Mouse (Mus musculus) liver, embryonic 13.5 days (tissue): ENCODE measurements around the gene Gata1. TPM values are rescaled to one million over a fixed set of nuclear protein-coding genes. Genes with fewer than 3 reads are reported as not detected.

Experiments
- ATAC-seq: fragments of 200-750 bp; cut with Nextera tagmentation; 2 replicates; pipeline ENCODE4 v1.8.0; 2017; ENCODE audit warnings: low read depth, mild to moderate bottlenecking, moderate number of reproducible peaks, moderate library complexity
- DNase-seq: peaks from one replicate; pipeline ENCODE4 v3.0.0; 2022
- H3K27ac ChIP-seq: fragments of 300-500 bp; sonication (generic); 2 replicates; pipeline ENCODE4 v1.5.1; 2015; ENCODE audit warnings: moderate library complexity, mild to moderate bottlenecking, inconsistent platforms
- H3K27me3 ChIP-seq: fragments of 300-500 bp; sonication (generic); 2 replicates; pipeline ENCODE4 v1.6.1; 2015; ENCODE audit warnings: mild to moderate bottlenecking, inconsistent platforms
- H3K36me3 ChIP-seq: fragments of 300-500 bp; sonication (generic); 2 replicates; pipeline ENCODE4 v1.6.1; 2015; ENCODE audit warnings: mild to moderate bottlenecking, inconsistent platforms
- H3K4me1 ChIP-seq: fragments of 300-500 bp; sonication (generic); replicated peaks from 2 replicates; pipeline ENCODE4 v1.6.1; 2015; ENCODE audit warnings: inconsistent platforms
- H3K4me2 ChIP-seq: fragments of 300-500 bp; sonication (generic); 2 replicates; pipeline ENCODE4 v1.6.1; 2015; ENCODE audit warnings: inconsistent platforms, mild to moderate bottlenecking, moderate library complexity
- H3K4me3 ChIP-seq: fragments of 300-500 bp; sonication (generic); replicated peaks from 2 replicates; pipeline ENCODE4 v1.5.1; 2015; ENCODE audit warnings: mild to moderate bottlenecking, inconsistent platforms
- H3K9ac ChIP-seq: fragments of 300-500 bp; sonication (generic); 2 replicates; pipeline ENCODE4 v1.6.1; 2015; ENCODE audit warnings: mild to moderate bottlenecking, inconsistent platforms
- H3K9me3 ChIP-seq: fragments of 300-500 bp; sonication (generic); replicated peaks from 2 replicates; pipeline ENCODE4 v1.6.1; 2016; ENCODE audit warnings: inconsistent platforms
- WGBS: fragments of 180-500 bp; shearing (Covaris S2); methylation state at CpG from one replicate; pipeline ENCODE4 v1.1.7; 2015; ENCODE audit not compliant: insufficient replicate concordance; 5-methylcytosine and 5-hydroxymethylcytosine counted together
- polyA plus RNA-seq: library from polyadenylated mRNA; unstranded; fragments of >200 nt; fragmentation: Nextera tagmentation; extraction: Ambion mirVana; gene quantifications from 2 replicates; pipeline ENCODE4 v1.2.1, GENCODE M21; 2015

Gene Gata1
- polyA plus RNA-seq, 1 experiment from 2014 or later = 135 TPM

DNA sequence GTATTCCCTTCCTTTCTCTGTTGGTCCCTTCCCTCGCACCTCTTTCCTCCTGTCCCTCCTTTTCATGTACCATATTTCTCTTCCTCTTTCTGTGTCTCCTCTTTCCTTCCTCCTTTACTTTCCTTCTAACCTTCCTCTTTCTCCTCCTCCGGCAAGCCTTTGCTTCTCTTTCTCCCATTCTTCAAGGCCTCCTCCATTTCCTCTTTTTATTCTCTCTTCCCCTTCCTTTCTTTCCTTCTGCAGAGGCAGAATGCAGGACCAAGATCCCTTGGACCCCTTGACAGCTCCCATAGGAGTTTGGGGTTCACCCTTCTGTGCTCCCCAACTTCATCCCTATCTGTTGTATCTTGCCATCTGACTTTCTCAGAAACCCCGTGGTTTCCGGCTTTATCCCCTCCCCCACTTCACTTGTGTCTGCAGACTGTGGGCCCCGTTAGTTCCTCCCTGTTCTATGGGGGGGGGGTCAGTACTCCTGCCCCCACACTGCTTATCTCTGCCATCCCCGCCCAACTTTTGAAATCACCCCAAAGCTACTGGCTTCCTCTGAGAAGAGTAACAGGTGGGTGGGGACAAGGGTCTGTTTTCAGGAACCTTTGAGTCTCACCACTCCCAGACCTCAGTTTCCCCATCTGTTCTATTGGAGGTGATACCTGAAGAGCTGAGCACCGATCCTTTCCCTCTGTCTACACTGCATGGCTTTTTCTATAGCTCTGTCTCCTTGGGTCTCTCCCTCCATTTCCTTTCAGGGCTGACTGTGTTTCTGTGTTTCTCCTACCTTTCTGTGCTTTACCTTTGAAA is 13.8 kb downstream of the Gata1 start:
- 21% methylated on average over 7 of the region's 7 CpGs for WGBS
- ATAC-seq (no peak), DNase-seq (peak; percentile 23)
- Histone ChIP-seq H3K27ac (peak overlapping the region; percentile 93), H3K36me3 (peaks cover 50% of the 10 kb centered on the region), H3K27me3 (no peaks in the 10 kb centered on the region), H3K9ac (peak overlapping the region; percentile 88), H3K4me1 (peaks cover 28% of the 10 kb centered on the region), H3K9me3 (no peaks in the 10 kb centered on the region), H3K4me2 (peak overlapping the region; percentile 71), H3K4me3 (peak overlapping the region; percentile 72)

DNA sequence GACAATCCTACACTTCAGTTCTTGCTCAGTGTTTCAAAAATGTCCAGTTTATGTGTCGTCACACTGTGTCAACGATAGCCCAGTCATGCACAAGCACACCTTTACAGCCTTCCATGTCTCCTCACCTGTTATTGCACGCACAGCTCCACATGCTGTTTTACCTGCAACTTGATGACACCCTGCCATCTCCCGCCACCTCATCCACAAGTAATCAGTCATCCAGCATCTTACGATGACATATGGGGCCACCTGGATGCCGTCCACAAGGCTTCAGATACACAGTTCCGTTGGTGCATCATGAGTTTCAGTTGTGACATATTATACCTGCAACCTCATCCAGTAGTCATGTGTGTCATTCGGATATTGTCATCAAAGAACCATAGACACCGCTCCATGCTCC is 19.0 kb downstream of the Gata1 start:
- no peak overlapping the region for H3K27ac ChIP-seq
- H3K4me2 ChIP-seq = no peak overlapping the region
- no peaks in the 10 kb centered on the region for H3K9me3 ChIP-seq
- peaks cover 70% of the 10 kb centered on the region for H3K36me3 ChIP-seq
- WGBS = 84% methylated on average over 9 of the region's 9 CpGs
- ATAC-seq = no peak
- H3K9ac ChIP-seq = no peak overlapping the region
- no peaks in the 10 kb centered on the region for H3K27me3 ChIP-seq
- H3K4me3 ChIP-seq = no peak overlapping the region
- peaks cover 14% of the 10 kb centered on the region for H3K4me1 ChIP-seq
- no peak for DNase-seq

DNA sequence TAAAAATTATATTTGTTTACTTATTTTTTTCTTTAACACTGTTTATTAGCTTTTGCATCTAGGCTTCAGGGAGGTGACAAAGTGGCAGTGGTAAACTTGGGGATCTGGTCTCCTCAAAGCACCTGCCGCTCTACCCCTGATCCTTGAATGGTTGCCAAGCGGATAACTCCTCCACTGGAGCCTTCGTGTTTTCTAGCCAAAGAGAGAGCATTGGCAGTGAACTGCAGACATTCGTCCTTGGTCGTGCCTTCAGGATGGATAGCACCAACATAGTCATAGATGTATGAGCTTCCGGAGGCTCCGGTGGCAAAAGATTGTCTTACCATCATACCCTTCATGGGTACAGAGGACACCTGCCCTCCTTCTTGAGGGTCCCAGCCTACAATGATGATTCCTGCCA is 27.8 kb downstream of the Gata1 start:
- Histone ChIP-seq H3K36me3 (no peaks in the 10 kb centered on the region), H3K9me3 (no peaks in the 10 kb centered on the region), H3K4me3 (no peak overlapping the region), H3K27ac (no peak overlapping the region), H3K4me2 (no peak overlapping the region), H3K4me1 (peaks cover 10% of the 10 kb centered on the region), H3K27me3 (no peaks in the 10 kb centered on the region), H3K9ac (no peak overlapping the region)
- ATAC-seq (no peak), DNase-seq (no peak)
- 78% methylated on average over 7 of the region's 7 CpGs for WGBS

DNA sequence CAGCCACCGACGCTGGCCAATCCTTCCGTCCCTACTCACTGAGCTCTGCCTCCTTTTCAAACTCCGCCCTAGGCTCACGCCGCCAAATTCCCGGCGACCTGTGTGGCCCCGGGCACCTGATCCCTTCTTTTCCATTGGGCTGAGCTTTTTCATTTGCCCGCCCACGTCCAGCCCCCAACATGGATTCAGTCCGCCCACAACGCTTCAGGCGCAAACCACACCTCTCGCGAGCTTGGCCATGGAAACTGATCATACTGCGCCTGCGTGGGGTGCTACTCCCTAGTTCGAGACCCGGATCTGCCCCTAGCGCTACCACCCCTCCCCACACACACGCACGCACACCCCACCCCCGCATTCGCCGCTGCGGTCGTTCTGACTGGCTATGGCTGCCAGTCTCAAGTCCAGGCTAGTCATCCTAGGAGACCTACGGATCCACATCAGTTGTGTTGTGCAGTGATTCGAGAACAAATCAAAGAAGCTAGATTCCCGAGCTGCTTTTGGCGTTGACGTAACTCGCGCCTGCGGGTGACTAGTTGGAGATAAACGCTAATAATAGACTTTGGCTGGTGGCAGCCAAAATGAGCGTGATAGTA is 29.9 kb downstream of the Gata1 start:
- WGBS = 8% methylated on average over 38 of the region's 38 CpGs

DNA sequence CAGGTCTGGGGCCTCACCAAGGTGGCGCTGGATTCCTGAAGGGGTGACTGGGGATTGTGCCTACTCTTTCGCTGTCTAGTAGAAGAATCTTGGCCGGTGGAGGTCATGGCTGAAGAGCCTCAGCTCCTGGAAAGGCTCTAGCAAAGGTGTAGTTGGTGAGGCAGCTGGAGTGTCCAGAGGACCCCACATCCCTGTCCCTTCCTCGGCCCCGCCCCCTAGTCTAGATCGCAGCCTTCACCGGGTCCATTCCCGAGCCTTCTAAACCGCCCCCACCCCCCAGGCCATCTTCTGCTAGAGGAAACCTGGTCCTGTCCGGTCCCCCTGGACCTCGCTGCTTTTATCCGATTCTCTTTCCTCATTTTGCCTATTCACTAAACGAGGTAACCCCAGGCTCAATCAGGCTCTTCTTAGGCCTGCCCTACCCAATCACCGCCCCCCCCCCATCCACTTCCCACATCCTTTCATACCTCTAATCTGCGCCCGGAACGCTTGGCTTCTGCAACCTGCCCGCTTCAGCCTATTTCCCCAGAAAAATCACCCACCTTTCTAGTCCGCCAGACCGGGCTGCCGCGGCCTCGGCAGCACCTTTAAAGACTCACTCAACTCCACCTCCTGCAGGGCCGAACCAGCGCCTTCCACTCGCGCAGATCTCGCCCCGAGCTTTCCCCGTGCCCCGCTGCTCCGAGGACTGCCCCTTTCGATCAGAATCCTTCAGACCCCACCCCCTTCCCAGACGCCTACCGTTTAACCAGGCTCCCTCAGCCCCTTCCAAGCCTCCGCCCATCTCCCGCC is 30.6 kb downstream of the Gata1 start, which contains the start of gene Hdac6:
Gene Hdac6, minus strand, starts transcription at position 782 of the 792 bp plus-strand sequence.
- no peaks in the 10 kb centered on the region for H3K27me3 ChIP-seq
- no peak within 1 kb of the TSS for H3K27ac ChIP-seq
- WGBS = 12% methylated on average over 37 of the region's 37 CpGs
- ATAC-seq (no peak), DNase-seq (no peak)
- H3K4me1 ChIP-seq = peaks cover 10% of the 10 kb centered on the region
- H3K9me3 ChIP-seq = no peaks in the 10 kb centered on the region
- H3K36me3 ChIP-seq = peaks cover 2% of the 10 kb centered on the region; the same call in 1 of the 2 replicates
- peak within 1 kb of the TSS; percentile 69 for H3K9ac ChIP-seq
- H3K4me3 ChIP-seq = peak within 1 kb of the TSS; percentile 64
- peak within 1 kb of the TSS; percentile 76 for H3K4me2 ChIP-seq

More for the DNA sequence above, 29.9 kb downstream of the Gata1 start:
- Histone ChIP-seq H3K36me3 (no peaks in the 10 kb centered on the region), H3K9me3 (no peaks in the 10 kb centered on the region), H3K4me2 (peak overlapping the region; percentile 76), H3K27me3 (no peaks in the 10 kb centered on the region), H3K4me1 (peaks cover 10% of the 10 kb centered on the region), H3K4me3 (peak overlapping the region; percentile 64), H3K27ac (no peak overlapping the region), H3K9ac (peak overlapping the region; percentile 69)
- DNase-seq (peak; percentile 91), ATAC-seq (peak; percentile 98)

DNA sequence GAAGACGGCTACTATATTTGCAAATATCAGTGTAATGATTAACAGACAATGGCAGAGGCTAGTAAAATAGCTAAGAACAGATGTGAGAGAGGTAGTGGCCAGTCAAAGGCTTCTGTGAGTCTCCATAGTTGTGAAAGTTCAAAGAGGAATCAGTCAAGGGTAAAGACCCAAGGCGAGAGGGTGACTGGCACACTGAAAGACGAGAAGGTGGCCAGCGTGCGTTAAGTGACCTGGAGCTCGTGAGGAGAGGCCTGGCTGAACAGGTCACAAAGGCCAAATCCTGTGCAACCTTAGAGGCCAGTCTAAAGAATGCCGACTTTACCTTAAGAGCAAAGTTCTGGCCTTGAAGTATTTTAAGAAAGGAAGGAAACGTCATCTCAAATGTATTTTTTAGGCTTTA is 32.3 kb downstream of the Gata1 start:
- no peak overlapping the region for H3K27ac ChIP-seq
- no peak overlapping the region for H3K9ac ChIP-seq
- peaks cover 2% of the 10 kb centered on the region; the same call in 1 of the 2 replicates for H3K36me3 ChIP-seq
- ATAC-seq (no peak), DNase-seq (no peak)
- H3K27me3 ChIP-seq = no peaks in the 10 kb centered on the region
- no peak overlapping the region for H3K4me2 ChIP-seq
- H3K4me3 ChIP-seq = no peak overlapping the region
- H3K4me1 ChIP-seq = peaks cover 10% of the 10 kb centered on the region
- 78% methylated on average over 8 of the region's 8 CpGs for WGBS
- H3K9me3 ChIP-seq = no peaks in the 10 kb centered on the region

DNA sequence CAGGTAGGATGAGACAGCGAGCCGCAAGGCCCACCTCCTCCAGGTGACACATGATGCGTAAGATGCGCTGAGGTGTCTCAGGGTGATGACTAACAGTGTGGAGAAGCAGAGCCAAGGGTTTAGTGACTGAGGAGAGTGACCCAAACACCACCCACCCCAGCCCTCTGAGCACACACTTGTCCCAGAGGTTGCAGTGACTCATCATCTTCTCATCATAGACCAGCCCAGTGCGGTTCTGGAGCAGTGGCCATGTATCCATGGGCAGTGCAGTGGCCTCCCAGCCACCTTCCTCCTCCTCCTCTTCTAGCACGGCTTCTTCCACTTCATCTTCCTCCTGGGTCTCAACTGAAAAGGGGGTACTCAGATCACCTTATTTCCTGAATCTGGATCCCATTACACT is 40.2 kb downstream of the Gata1 start:
- Histone ChIP-seq H3K4me3 (no peak overlapping the region), H3K4me2 (no peak overlapping the region), H3K36me3 (peaks cover 1% of the 10 kb centered on the region; the same call in 1 of the 2 replicates), H3K4me1 (no peaks in the 10 kb centered on the region), H3K9me3 (no peaks in the 10 kb centered on the region), H3K27ac (no peak overlapping the region), H3K9ac (no peak overlapping the region), H3K27me3 (no peaks in the 10 kb centered on the region)
- DNase-seq (no peak), ATAC-seq (no peak)
- WGBS = 81% methylated on average over 6 of the region's 6 CpGs

DNA sequence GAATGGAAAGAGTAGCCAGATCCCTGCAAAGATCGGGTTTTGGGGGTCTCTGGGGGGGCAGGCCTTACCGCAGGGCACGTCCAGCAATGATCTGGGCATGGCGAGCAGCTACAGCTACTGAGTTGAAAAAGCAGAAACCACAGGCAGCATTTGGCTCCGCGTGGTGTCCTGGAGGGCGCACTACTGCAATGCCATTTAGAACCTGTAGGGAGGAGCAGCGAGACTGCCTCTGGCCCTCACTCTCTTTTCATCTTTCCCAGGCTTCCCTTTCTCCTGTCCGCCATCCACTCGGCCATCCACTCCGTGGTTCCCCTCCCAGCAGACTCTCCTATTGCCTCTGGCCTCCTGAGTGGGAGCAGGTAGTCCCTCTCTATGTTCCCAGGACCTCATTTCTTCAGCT is 41.0 kb downstream of the Gata1 start:
- H3K9me3 ChIP-seq = no peaks in the 10 kb centered on the region
- H3K4me3 ChIP-seq = no peak overlapping the region
- no peak overlapping the region for H3K27ac ChIP-seq
- no peaks in the 10 kb centered on the region for H3K36me3 ChIP-seq
- WGBS = 40% methylated on average over 11 of the region's 11 CpGs
- no peak overlapping the region for H3K9ac ChIP-seq
- DNase-seq = no peak
- no peak for ATAC-seq
- H3K4me2 ChIP-seq = no peak overlapping the region
- H3K27me3 ChIP-seq = no peaks in the 10 kb centered on the region
- no peaks in the 10 kb centered on the region for H3K4me1 ChIP-seq

DNA sequence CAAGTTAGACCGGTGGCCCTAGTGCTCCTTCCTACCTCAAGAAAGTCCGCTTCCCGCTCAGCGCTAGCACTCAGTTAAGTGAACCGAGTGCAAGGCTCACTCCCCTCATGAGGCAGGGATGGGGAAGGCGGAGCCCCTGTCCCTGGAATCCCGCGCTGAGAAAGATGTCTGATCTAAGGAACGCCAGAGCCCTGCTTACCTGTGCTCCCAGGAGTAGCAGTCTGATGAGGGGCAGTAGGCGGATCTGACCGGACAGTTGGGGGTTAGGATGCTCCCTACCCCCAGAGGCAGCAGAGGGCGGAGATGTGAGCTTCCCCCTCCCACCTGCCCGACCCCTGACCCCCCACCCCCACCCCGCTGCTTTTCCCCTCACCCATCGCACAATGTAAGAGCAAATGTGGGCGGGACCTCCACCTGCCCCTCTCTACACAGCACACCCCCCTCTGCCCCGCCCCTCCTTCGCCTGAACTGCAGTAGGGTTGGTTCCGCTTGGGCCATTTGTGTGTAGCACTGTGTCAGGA is 49.5 kb downstream of the Gata1 start, which contains the start of gene Eras:
Gene Eras, minus strand, starts transcription at position 338 of the 521 bp plus-strand sequence.
- H3K27me3 ChIP-seq = peaks cover 65% of the 10 kb centered on the region
- ATAC-seq (no peak), DNase-seq (no peak)
- H3K36me3 ChIP-seq = no peaks in the 10 kb centered on the region
- no peak within 1 kb of the TSS for H3K4me2 ChIP-seq
- no peak within 1 kb of the TSS for H3K4me3 ChIP-seq
- WGBS = 15% methylated on average over 19 of the region's 19 CpGs
- H3K4me1 ChIP-seq = no peaks in the 10 kb centered on the region
- no peak within 1 kb of the TSS for H3K27ac ChIP-seq
- H3K9me3 ChIP-seq = no peaks in the 10 kb centered on the region
- H3K9ac ChIP-seq = no peak within 1 kb of the TSS

DNA sequence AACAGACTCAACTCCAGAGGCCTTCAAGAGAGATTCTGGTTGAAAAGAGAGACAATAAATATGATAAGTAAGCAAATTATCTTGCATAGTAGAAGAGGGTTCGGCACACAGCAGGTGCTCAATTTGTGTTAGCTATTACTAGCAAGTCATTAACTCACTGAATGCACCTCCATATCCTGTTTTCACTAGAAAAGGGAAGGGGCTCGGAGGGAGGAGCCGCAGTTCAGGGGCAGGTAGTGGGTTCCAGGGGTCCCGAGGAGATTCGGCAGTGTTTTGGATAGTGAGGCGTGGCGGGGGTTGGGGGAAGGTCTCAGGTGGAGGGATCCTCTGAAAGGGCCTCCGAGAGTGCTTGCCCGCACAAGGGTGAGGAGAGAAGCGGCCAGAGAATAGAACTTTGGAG is 50.8 kb downstream of the Gata1 start:
- no peak for DNase-seq
- Histone ChIP-seq H3K36me3 (no peaks in the 10 kb centered on the region), H3K27me3 (peaks cover 77% of the 10 kb centered on the region), H3K9ac (no peak overlapping the region), H3K4me2 (no peak overlapping the region), H3K9me3 (no peaks in the 10 kb centered on the region), H3K27ac (no peak overlapping the region), H3K4me1 (0 out of 2 replicates have a peak, but pooled peaks cover 2% of the 10 kb centered on the region), H3K4me3 (no peak overlapping the region)
- 18% methylated on average over 10 of the region's 10 CpGs for WGBS
- ATAC-seq = no peak

DNA sequence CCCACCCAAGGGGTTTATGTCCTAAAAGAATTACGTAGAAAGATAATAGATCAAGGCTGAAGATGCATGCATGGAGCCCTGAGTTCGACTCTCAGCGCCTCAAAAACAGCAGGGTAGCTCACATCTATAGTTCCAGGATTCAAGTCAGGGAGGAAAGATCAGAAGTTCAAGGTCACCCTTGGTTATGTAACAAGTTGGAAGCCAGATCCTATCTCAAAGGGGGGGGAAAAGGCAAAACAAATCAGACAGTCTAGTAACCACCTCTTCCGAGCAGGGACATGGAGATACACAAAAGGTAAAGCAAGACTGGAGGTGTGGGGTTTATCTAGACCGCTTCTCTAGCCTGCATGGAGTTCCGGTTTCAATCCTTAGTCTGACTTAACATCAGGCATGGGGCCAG is 51.6 kb downstream of the Gata1 start:
- H3K4me1 ChIP-seq = 0 out of 2 replicates have a peak, but pooled peaks cover 2% of the 10 kb centered on the region
- 52% methylated on average over 6 of the region's 6 CpGs for WGBS
- H3K4me3 ChIP-seq = no peak overlapping the region
- H3K9ac ChIP-seq = no peak overlapping the region
- no peaks in the 10 kb centered on the region for H3K9me3 ChIP-seq
- H3K27ac ChIP-seq = no peak overlapping the region
- DNase-seq = no peak
- H3K27me3 ChIP-seq = peaks cover 85% of the 10 kb centered on the region
- H3K4me2 ChIP-seq = no peak overlapping the region
- no peaks in the 10 kb centered on the region for H3K36me3 ChIP-seq
- no peak for ATAC-seq
